Mouse (Mus musculus) kidney, adult 18-20 months (tissue): ENCODE results near the gene Gm2030.
"Not testable (repeated sequence)": the region's sequence is repeated elsewhere in the genome, so short reads cannot be mapped to it uniquely, and the experiment has no call there.

Experiments used
- DNase-seq: peaks from one replicate; pipeline ENCODE4 v3.0.0; 2021

Gene Gm2030

DNA sequence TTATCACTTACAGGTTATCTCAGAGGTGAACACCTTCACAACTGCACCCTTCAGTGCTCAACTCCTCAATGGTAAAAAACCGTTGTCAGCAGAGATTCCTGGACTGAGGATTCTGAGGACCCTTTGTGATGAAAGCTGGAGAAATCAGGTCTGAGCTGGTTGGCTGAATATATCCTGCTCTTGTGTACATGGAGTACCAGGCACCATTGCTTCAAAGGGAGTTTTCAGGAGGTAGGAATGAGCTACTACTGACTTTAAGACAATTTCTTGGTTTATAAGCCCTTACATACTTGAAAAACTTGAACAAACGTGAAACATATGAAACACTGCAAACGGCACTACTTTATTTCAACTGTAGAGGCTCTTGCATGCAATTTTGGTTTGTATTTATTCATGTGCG, at the start of gene Gm2030:
Gm2030 (minus strand) TSS at position 101 of the 400 bp plus-strand sequence.
- not testable (repeated sequence) for DNase-seq
